Comparison of ENCODE assay signal across 1 mouse cellular context in genomic region chr4:148558297-148559000, GRCm38 (mm10).
TF ChIP-seq lines count a peak whose summit lies in the region.

Exosc10 (plus strand) TSS chr4:148558429.

TF ChIP-seq in CH12.LX, 34 proteins besides CTCF, POLR2A, EP300 and RAD21 (continued from another document):
- TF ChIP-seq RCOR1 (conservative IDR thresholded peaks at IDR 0.05; ENCODE audit: low read depth, low read length) (no peak), NRF1 (IDR thresholded peaks at IDR 0.05; ENCODE audit: low read depth, low read length) (peak; percentile 92), CHD1 (IDR thresholded peaks at IDR 0.05; ENCODE audit: low read depth, low read length) (no peak), MXI1 (IDR thresholded peaks at IDR 0.05; ENCODE audit: low read depth, low read length) (peak; percentile 69), HCFC1 (IDR thresholded peaks at IDR 0.05; ENCODE audit: low read depth, low read length) (peak; percentile 78), GABPA (IDR thresholded peaks at IDR 0.05; ENCODE audit: insufficient replicate concordance, low read depth, low read length) (no peak), ELF1 (IDR thresholded peaks at IDR 0.05; ENCODE audit: low read depth, low read length) (peak; percentile 83), ZNF384 (IDR thresholded peaks at IDR 0.05; ENCODE audit: low read depth, low read length) (no peak), MAFK (IDR thresholded peaks at IDR 0.05; ENCODE audit: insufficient replicate concordance, low read length) (no peak), USF1 (IDR thresholded peaks at IDR 0.05; ENCODE audit: low read depth, low read length) (no peak), ZKSCAN1 (IDR thresholded peaks at IDR 0.05; ENCODE audit: borderline replicate concordance, low read depth, low read length) (no peak), JUN (IDR thresholded peaks at IDR 0.05; ENCODE audit: insufficient read depth, low read depth, low read length) (no peak), PAX5 (IDR thresholded peaks at IDR 0.05; ENCODE audit: low read length) (no peak), USF2 (conservative IDR thresholded peaks at IDR 0.05; ENCODE audit: low read depth, low read length) (no peak), ZMIZ1 (IDR thresholded peaks at IDR 0.05; ENCODE audit: low read depth, low read length) (peak; percentile 48), POLR2AphosphoS2 (IDR thresholded peaks at IDR 0.05; ENCODE audit: low read depth, low read length) (peak; percentile 66; the same call in 1 of the 2 replicates), JUND (conservative IDR thresholded peaks at IDR 0.05; ENCODE audit: low read depth, low read length) (no peak), E2F4 (IDR thresholded peaks at IDR 0.05; ENCODE audit: insufficient replicate concordance, low read depth, low read length) (peak; percentile 75; the same call in 1 of the 2 replicates), UBTF (IDR thresholded peaks at IDR 0.05; ENCODE audit: low read depth, low read length) (no peak; the same call in 1 of the 2 replicates), KAT2A (IDR thresholded peaks at IDR 0.05; ENCODE audit: insufficient replicate concordance, low read length) (peak; percentile 67; the same call in 1 of the 2 replicates), CHD2 (IDR thresholded peaks at IDR 0.05; ENCODE audit: low read length) (peak; percentile 100)
TF ChIP-seq in CH12.LX: peak in this region for 19.
